Mouse (Mus musculus) B cell, adult 2 months (primary cell): ENCODE measurements around the gene Slc22a21.
"Not testable (repeated sequence)": the region's sequence is repeated elsewhere in the genome, so short reads cannot be mapped to it uniquely, and the experiment has no call there.

Experiments
- DNase-seq, 2 experiments: peaks; one replicate each; pipeline ENCODE4 v3.0.0; 2022

Slc22a21 gene

GRCm38 (mm10) chr11:53997661-53998060 lies 17.5 kb upstream of the Slc22a21 start:
- no peak for DNase-seq

DNA sequence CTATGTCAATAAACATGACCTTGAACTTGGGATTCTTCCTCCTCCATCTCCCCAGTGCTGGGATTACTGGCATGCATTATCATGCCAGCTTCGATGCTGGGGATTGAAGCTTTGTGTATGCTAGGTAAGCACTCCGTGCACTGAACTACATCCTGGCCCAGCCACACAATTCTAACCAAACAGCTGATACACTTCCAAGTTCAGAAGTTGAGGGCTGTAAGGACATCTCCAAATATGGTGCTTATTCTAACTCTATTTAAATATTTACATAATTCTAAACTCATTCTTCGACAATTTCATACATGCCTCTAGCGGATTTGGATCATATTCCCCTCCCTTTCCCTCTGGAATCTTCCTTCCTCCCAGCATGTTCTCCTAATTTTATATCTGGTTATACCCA lies 12.1 kb upstream of the Slc22a21 start:
- DNase-seq = no peak

GRCm38 (mm10) chr11:53989232-53989631 lies 9.1 kb upstream of the Slc22a21 start:
- no peak for DNase-seq

GRCm38 (mm10) chr11:53988081-53988480 lies 7.9 kb upstream of the Slc22a21 start:
- no peak for DNase-seq

GRCm38 (mm10) chr11:53981396-53981795 lies 1.3 kb upstream of the Slc22a21 start:
- no peak for DNase-seq

DNA sequence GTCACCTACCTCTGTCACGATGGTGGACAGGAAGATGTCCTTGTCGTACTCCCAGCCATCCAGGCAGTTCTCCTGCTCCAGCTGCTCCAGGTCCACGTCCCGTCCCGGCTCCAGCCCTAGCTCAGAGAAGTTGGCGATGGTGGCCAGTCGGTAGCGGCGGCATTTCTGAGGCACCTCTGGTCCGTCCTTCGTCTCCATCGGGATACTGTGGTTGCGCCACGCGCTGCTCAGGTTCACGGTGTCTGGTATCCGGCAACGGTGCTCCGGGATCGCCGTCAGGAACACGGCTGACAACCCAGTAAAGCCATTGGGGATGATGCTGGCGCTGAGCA lies 710 bp downstream of the Slc22a21 start:
- DNase-seq = peak in 1 of 2 experiments; percentile 27

GRCm38 (mm10) chr11:53977672-53978071 lies 2.5 kb downstream of the Slc22a21 start:
- no peak for DNase-seq

DNA sequence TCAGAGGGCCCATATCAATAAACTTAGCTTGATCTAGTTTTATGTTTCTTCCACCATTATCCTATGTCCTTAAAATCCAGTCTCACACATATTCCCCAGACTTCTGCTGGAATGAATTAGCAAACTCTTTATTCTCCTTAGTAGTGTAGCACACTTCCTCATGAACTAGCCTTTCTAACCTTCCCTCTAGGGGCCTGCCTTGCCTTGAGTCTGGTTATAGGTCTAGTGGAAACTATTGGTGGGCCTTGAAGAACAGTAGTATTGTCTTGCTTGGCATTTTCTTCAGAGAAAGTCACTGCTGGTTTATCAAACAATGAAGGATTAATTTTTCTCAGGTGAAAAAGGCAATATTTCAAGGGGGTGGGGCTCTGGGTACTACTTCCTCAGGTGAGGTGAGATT lies 4.6 kb downstream of the Slc22a21 start:
- DNase-seq = no peak

GRCm38 (mm10) chr11:53958984-53959383 lies 21.1 kb downstream of the Slc22a21 start:
- no peak for DNase-seq

DNA sequence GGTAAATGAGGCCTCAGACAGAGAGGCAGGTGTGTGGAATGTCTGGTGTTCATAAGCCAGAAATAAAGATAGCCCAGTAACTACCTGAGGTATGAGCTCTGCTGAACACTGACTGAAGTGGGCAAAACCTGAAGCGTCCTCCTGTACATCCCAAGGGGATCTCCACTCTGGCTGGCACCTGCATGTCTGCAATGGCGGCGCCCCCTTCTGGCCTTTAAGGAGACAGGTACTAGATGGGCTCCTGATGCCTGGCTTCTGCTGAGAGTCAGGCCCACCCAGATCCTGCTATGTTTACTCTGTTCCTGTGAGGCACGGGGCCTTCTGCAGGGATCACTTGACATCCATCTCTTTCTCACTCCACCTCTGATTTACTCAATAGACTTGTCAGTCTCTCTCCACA lies 22.0 kb downstream of the Slc22a21 start:
- DNase-seq = peak; percentile 53 to 63

GRCm38 (mm10) chr11:53956636-53957035 lies 23.5 kb downstream of the Slc22a21 start:
- DNase-seq = no peak

GRCm38 (mm10) chr11:53954653-53955052 lies 25.5 kb downstream of the Slc22a21 start:
- no peak for DNase-seq

GRCm38 (mm10) chr11:53950133-53950532 lies 30.0 kb downstream of the Slc22a21 start:
- not testable (repeated sequence) for DNase-seq

- not testable (repeated sequence) for DNase-seq
Observed at GRCm38 (mm10) chr11:53931944-53932318, 48.2 kb downstream of the Slc22a21 start.

DNA sequence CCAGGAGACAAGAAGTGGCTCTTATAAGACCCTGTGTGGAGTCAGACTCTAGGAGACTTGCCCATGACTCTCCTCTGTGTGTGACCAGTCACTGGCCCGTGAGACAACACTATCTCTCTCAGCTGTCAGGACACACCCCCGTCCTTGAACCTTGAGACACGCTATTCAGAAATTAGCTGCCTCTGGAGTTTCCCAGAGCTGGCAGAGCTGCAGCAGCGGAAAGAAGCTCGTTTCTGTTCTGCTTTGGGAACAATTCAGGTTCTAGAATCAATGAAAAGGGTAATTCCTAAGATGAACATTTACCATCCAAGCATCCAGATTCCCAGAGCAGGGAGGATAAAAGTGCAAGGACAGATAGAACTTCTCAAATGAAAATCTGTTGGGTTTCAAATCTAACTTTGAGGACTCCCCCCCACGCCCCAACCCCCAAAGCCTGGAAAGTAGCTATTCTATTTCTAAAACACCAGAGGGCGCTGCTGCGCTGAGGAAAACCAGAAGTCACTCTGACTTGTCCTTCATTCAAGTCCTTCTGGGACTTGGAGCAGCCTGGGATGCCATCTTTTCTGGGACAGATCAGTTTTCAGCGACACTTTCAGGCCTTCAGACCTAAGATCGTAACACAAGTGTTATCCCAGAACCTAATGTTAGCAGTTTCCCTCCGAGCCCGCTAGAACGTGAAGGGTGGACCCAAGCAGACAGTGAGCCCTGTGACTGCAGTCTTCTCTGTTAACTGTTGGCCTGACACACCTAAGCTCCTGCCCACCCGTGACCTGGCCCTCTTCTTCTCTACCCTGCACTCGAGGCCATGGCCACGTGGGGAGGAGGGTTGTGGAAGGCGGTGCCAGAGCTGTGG lies 48.8 kb downstream of the Slc22a21 start:
- peak; percentile 63 to 64 for DNase-seq

DNA sequence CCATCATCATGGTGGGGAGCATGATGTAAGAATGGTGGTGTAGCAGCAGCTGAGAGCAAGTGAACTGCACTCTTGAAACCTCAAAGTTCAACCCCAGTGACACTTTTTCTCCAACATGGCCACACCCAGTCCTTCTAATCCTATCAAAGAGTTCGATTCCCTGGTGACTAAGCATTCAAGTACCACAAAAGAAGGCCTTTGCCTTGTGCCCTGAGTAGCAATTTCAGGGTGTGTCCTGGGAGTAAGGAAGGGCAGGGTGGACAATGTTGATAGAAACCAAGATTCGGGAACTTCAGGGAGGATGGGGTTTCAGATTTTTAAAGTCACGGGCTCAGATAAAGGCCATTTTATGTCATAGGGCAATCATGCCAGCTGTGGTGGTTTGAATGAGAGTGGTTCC lies 50.4 kb downstream of the Slc22a21 start:
- DNase-seq = no peak

GRCm38 (mm10) chr11:53928585-53928984 lies 51.5 kb downstream of the Slc22a21 start:
- no peak for DNase-seq

DNA sequence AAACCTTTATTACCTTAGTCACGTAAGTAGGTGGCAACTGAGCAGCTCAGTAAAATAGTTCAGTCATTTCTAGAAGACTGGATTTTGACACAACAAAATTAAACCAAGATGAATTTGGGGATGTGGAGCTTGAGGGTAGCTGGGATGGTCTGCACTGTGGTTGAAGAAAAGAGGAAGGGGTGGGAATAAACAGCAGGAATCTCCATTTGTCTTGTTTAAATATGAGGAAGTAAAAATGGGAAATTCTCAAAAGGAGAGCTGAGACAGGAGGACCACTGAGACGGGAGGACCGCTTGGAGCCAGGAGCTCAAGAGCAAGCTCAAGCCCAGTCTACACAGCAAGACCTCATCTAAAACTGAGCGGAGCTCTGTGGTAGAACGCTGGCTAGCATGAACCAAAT lies 53.8 kb downstream of the Slc22a21 start:
- DNase-seq = no peak

DNA sequence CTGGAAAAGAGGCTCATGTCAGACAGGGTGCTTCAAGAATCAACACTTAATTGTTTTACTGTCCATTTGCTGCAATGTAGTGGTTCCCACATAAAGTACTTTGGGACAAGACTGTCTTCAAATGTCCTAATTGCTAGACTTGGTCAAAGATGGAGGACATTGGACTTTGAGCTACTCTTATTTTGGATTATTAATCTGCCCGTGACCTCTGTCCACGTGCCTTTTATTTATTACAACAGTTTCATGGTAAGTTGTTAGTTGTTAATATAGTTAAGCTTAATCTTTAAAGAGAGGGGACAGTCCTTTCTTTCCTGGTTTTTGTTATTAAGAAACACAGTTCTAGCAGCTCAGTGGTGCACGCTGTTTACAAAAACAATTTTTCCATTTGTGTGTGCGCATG lies 61.3 kb downstream of the Slc22a21 start:
- no peak for DNase-seq

GRCm38 (mm10) chr11:53911011-53911410 lies 69.1 kb downstream of the Slc22a21 start:
- no peak for DNase-seq

DNA sequence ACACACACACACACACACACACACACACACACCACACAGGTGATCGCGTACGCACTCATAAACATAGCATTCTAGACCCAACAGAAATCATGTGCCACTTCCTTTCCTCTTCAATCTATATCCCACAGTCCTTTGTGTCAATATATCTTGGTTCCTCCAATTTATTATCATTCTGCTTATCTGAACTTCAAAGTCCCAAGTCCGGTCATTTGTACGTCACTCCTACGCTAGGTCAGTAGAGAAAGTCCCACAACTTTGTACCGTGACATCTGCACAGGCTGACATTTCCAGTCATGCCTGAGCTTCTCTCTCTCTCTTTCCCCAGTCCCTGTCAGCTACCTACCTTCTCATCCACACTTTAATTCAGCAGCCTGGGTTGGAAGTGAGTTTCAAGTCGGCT lies 71.4 kb downstream of the Slc22a21 start:
- no peak for DNase-seq

GRCm38 (mm10) chr11:53904534-53904925 lies 75.6 kb downstream of the Slc22a21 start:
- no peak for DNase-seq

GRCm38 (mm10) chr11:53903781-53904533 lies 76.2 kb downstream of the Slc22a21 start:
- no peak for DNase-seq

DNA sequence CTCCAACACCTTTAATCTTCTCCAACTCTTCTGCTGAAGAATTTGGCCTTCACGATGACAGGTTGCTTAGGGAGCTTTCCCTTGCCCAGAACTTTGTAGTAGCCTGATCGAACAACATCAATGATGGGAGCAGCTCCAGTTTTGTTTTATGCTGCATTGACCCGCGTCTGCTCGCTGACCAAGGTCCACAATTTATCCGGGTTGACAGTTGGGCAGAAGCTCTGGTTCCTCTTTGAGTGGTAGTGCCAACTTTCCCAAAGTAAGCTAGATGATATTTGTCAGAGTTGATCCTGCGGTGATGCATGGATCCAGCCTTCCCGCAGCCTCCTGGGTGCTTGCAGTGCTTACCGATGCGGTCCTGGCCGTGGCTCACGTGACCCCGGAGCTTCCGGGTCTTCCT lies 77.4 kb downstream of the Slc22a21 start:
- no peak for DNase-seq
